Mouse (Mus musculus) gastrocnemius, adult 8-10 months (tissue): ENCODE measurements around the gene Cplx3. TPM values are rescaled to one million over a fixed set of nuclear protein-coding genes. Genes with fewer than 3 reads are reported as not detected.

Source experiments
- DNase-seq, 2 experiments: peaks; one replicate each; pipeline ENCODE4 v3.0.0; 2022; ENCODE audit warnings: low spot score in 2 of 2
- total RNA-seq, 4 experiments: library from RNA; stranded (reverse); gene quantifications; 2 replicates each; pipeline ENCODE4 v1.2.4; 2022

Cplx3 gene
- total RNA-seq, 4 experiments from 2014 or later = not detected

- no peak for DNase-seq
Observed at GRCm38 (mm10) chr9:57638651-57639459, 32.8 kb upstream of the Cplx3 start.

- DNase-seq = peak in 1 of 2 experiments; percentile 39
Observed at GRCm38 (mm10) chr9:57637741-57638322, 31.8 kb upstream of the Cplx3 start.

GRCm38 (mm10) chr9:57637272-57637671, 31.2 kb upstream of the Cplx3 start:
- no peak for DNase-seq

- DNase-seq = no peak
Observed at GRCm38 (mm10) chr9:57633481-57634024, 27.5 kb upstream of the Cplx3 start.

GRCm38 (mm10) chr9:57629118-57629874, 23.2 kb upstream of the Cplx3 start:
- peak; percentile 48 to 50 for DNase-seq

GRCm38 (mm10) chr9:57628717-57629116, 22.6 kb upstream of the Cplx3 start:
- no peak for DNase-seq

- no peak for DNase-seq
Observed at GRCm38 (mm10) chr9:57627892-57628291, 21.8 kb upstream of the Cplx3 start.

GRCm38 (mm10) chr9:57627191-57627590, 21.1 kb upstream of the Cplx3 start:
- DNase-seq = no peak

GRCm38 (mm10) chr9:57625674-57626500, 19.8 kb upstream of the Cplx3 start:
- DNase-seq = no peak

- no peak for DNase-seq
Observed at GRCm38 (mm10) chr9:57624295-57624694, 18.2 kb upstream of the Cplx3 start.

GRCm38 (mm10) chr9:57620674-57621073, 14.6 kb upstream of the Cplx3 start, which contains the start of gene Lman1l:
TSS of gene Lman1l (minus strand) at chr9:57620774.
- no peak for DNase-seq

GRCm38 (mm10) chr9:57618854-57619253, 12.8 kb upstream of the Cplx3 start:
- DNase-seq = no peak

- DNase-seq = no peak
Observed at GRCm38 (mm10) chr9:57617556-57618169, 11.6 kb upstream of the Cplx3 start.

- no peak for DNase-seq
Observed at GRCm38 (mm10) chr9:57614786-57615185, 8.7 kb upstream of the Cplx3 start.

GRCm38 (mm10) chr9:57613975-57614374, 7.9 kb upstream of the Cplx3 start:
- DNase-seq = no peak

- no peak for DNase-seq
Observed at GRCm38 (mm10) chr9:57612587-57612986, 6.5 kb upstream of the Cplx3 start.

GRCm38 (mm10) chr9:57610359-57610826, 4.3 kb upstream of the Cplx3 start:
- no peak for DNase-seq

- no peak for DNase-seq
Observed at GRCm38 (mm10) chr9:57609803-57610202, 3.7 kb upstream of the Cplx3 start.

- DNase-seq = no peak
Observed at GRCm38 (mm10) chr9:57605503-57605902, 578 bp downstream of the Cplx3 start.

GRCm38 (mm10) chr9:57604875-57605274, 1.2 kb downstream of the Cplx3 start:
- DNase-seq = no peak
